Mouse (Mus musculus) thymus, postnatal 14 days (tissue): Measurements from ENCODE around the gene Cfap70.

ENCODE experiments used
- DNase-seq: peaks from one replicate; pipeline ENCODE4 v3.0.0; 2021

Gene Cfap70

GRCm38 (mm10) chr14:20451765-20452331 is at the start of gene Cfap70:
Gene Cfap70, minus strand, starts transcription at chr14:20452226.
- DNase-seq = peak; percentile 75

GRCm38 (mm10) chr14:20499982-20500381 is 48.0 kb upstream of the Cfap70 start:
- no peak for DNase-seq

GRCm38 (mm10) chr14:20496603-20497002 is 44.6 kb upstream of the Cfap70 start, which contains the start of gene Mss51:
Gene Mss51, minus strand, starts transcription at chr14:20496901.
- DNase-seq = no peak

- no peak for DNase-seq
Observed at GRCm38 (mm10) chr14:20486031-20486430, 34.0 kb upstream of the Cfap70 start.

GRCm38 (mm10) chr14:20482051-20482751 is 30.2 kb upstream of the Cfap70 start:
- no peak for DNase-seq

GRCm38 (mm10) chr14:20481211-20481610 is 29.2 kb upstream of the Cfap70 start:
- peak; percentile 25 for DNase-seq

- no peak for DNase-seq
Observed at GRCm38 (mm10) chr14:20480195-20480579, 28.2 kb upstream of the Cfap70 start.

GRCm38 (mm10) chr14:20479291-20480194 is 27.5 kb upstream of the Cfap70 start, which contains the start of gene Anxa7:
Gene Anxa7, minus strand, starts transcription at chr14:20480133.
- DNase-seq = peak; percentile 84

GRCm38 (mm10) chr14:20478801-20479200 is 26.8 kb upstream of the Cfap70 start:
- DNase-seq = peak; percentile 24

GRCm38 (mm10) chr14:20478385-20478784 is 26.4 kb upstream of the Cfap70 start:
- peak; percentile 45 for DNase-seq

GRCm38 (mm10) chr14:20477261-20478025 is 25.4 kb upstream of the Cfap70 start:
- DNase-seq = no peak

- no peak for DNase-seq
Observed at GRCm38 (mm10) chr14:20460216-20460615, 8.2 kb upstream of the Cfap70 start.

GRCm38 (mm10) chr14:20458378-20458777 is 6.4 kb upstream of the Cfap70 start:
- DNase-seq = no peak

- no peak for DNase-seq
Observed at GRCm38 (mm10) chr14:20452929-20453328, 903 bp upstream of the Cfap70 start.

- no peak for DNase-seq
Observed at GRCm38 (mm10) chr14:20451302-20451701, 724 bp downstream of the Cfap70 start.

GRCm38 (mm10) chr14:20447209-20447608 is 4.8 kb downstream of the Cfap70 start:
- DNase-seq = no peak

GRCm38 (mm10) chr14:20442252-20442651 is 9.8 kb downstream of the Cfap70 start:
- no peak for DNase-seq

- no peak for DNase-seq
Observed at GRCm38 (mm10) chr14:20436976-20437375, 15.1 kb downstream of the Cfap70 start.

GRCm38 (mm10) chr14:20432420-20432819 is 19.6 kb downstream of the Cfap70 start:
- DNase-seq = no peak

- no peak for DNase-seq
Observed at GRCm38 (mm10) chr14:20431726-20432125, 20.3 kb downstream of the Cfap70 start.

- no peak for DNase-seq
Observed at GRCm38 (mm10) chr14:20429833-20430232, 22.2 kb downstream of the Cfap70 start.

GRCm38 (mm10) chr14:20428593-20428992 is 23.4 kb downstream of the Cfap70 start:
- no peak for DNase-seq

- no peak for DNase-seq
Observed at GRCm38 (mm10) chr14:20423046-20423445, 29.0 kb downstream of the Cfap70 start.
